Mouse (Mus musculus) liver, embryonic 15.5 days (tissue): ENCODE data around the gene Rhoh. TPM values are rescaled to one million over a fixed set of nuclear protein-coding genes. Genes with fewer than 3 reads are reported as not detected.

Experiments
- ATAC-seq: fragments of 200-750 bp; cut with Nextera tagmentation; 2 replicates; pipeline ENCODE4 v1.8.0; 2017; ENCODE audit warnings: moderate number of reproducible peaks, mild to moderate bottlenecking, moderate library complexity; ENCODE audit not compliant: insufficient read depth
- H3K27ac ChIP-seq: fragments of 300-500 bp; sonication (generic); replicated peaks from 2 replicates; pipeline ENCODE4 v1.5.1; 2015; ENCODE audit warnings: mild to moderate bottlenecking, inconsistent platforms
- H3K27me3 ChIP-seq: fragments of 300-500 bp; sonication (generic); 2 replicates; pipeline ENCODE4 v1.6.1; 2015; ENCODE audit warnings: mild to moderate bottlenecking, inconsistent platforms
- H3K36me3 ChIP-seq: fragments of 300-500 bp; sonication (generic); replicated peaks from 2 replicates; pipeline ENCODE4 v1.6.1; 2015; ENCODE audit warnings: moderate library complexity, mild to moderate bottlenecking, inconsistent platforms
- H3K4me1 ChIP-seq: fragments of 300-500 bp; sonication (generic); replicated peaks from 2 replicates; pipeline ENCODE4 v1.6.1; 2015; ENCODE audit warnings: inconsistent platforms
- H3K4me2 ChIP-seq: fragments of 300-500 bp; sonication (generic); 2 replicates; pipeline ENCODE4 v1.6.1; 2015; ENCODE audit warnings: moderate library complexity, mild to moderate bottlenecking, inconsistent platforms
- H3K4me3 ChIP-seq: fragments of 300-500 bp; sonication (generic); replicated peaks from 2 replicates; pipeline ENCODE4 v1.5.1; 2015; ENCODE audit warnings: mild to moderate bottlenecking, inconsistent platforms
- H3K9ac ChIP-seq: fragments of 300-500 bp; sonication (generic); 2 replicates; pipeline ENCODE4 v1.6.1; 2015; ENCODE audit warnings: moderate library complexity, mild to moderate bottlenecking, inconsistent platforms
- H3K9me3 ChIP-seq: fragments of 300-500 bp; sonication (generic); replicated peaks from 2 replicates; pipeline ENCODE4 v1.6.1; 2016; ENCODE audit warnings: inconsistent platforms
- WGBS: fragments of 180-500 bp; shearing (Covaris S2); methylation state at CpG from one replicate; pipeline ENCODE4 v1.1.7; 2015; ENCODE audit warnings: mixed read lengths; ENCODE audit not compliant: insufficient replicate concordance; 5-methylcytosine and 5-hydroxymethylcytosine counted together
- polyA plus RNA-seq: library from polyadenylated mRNA; unstranded; fragments of >200 nt; fragmentation: Nextera tagmentation; extraction: Ambion mirVana; gene quantifications from 2 replicates; pipeline ENCODE4 v1.2.1, GENCODE M21; 2015

The Rhoh gene
- polyA plus RNA-seq, 1 experiment from 2014 or later: 1.8 TPM

GRCm38 (mm10) chr5:65911676-65912075 lies 50.7 kb downstream of the Rhoh start:
- Histone ChIP-seq H3K4me3 (no peak overlapping the region), H3K27me3 (no peaks in the 10 kb centered on the region), H3K4me2 (no peak overlapping the region), H3K36me3 (no peaks in the 10 kb centered on the region), H3K27ac (no peak overlapping the region), H3K4me1 (no peaks in the 10 kb centered on the region), H3K9ac (no peak overlapping the region), H3K9me3 (no peaks in the 10 kb centered on the region)
- ATAC-seq: no peak
- WGBS: 45% methylated on average over 7 of the region's 7 CpGs

- Histone ChIP-seq H3K9me3 (no peaks in the 10 kb centered on the region), H3K27me3 (no peaks in the 10 kb centered on the region), H3K4me3 (no peak overlapping the region), H3K36me3 (no peaks in the 10 kb centered on the region), H3K9ac (no peak overlapping the region), H3K27ac (no peak overlapping the region), H3K4me2 (no peak overlapping the region), H3K4me1 (no peaks in the 10 kb centered on the region)
- ATAC-seq: no peak
- WGBS: 61% methylated on average over 5 of the region's 5 CpGs
Observed at GRCm38 (mm10) chr5:65912201-65912600, 51.2 kb downstream of the Rhoh start.

GRCm38 (mm10) chr5:65913126-65913525 lies 52.1 kb downstream of the Rhoh start:
- H3K4me2 ChIP-seq: no peak overlapping the region
- no peak for ATAC-seq
- WGBS: 70% methylated on average over 9 of the region's 9 CpGs
- H3K27ac ChIP-seq: no peak overlapping the region
- H3K36me3 ChIP-seq: no peaks in the 10 kb centered on the region
- H3K9ac ChIP-seq: no peak overlapping the region
- no peak overlapping the region for H3K4me3 ChIP-seq
- H3K27me3 ChIP-seq: no peaks in the 10 kb centered on the region
- no peaks in the 10 kb centered on the region for H3K4me1 ChIP-seq
- H3K9me3 ChIP-seq: no peaks in the 10 kb centered on the region

GRCm38 (mm10) chr5:65914342-65914741 lies 53.3 kb downstream of the Rhoh start:
- Histone ChIP-seq H3K4me1 (no peaks in the 10 kb centered on the region), H3K4me2 (no peak overlapping the region), H3K27me3 (no peaks in the 10 kb centered on the region), H3K4me3 (no peak overlapping the region), H3K9ac (no peak overlapping the region), H3K36me3 (no peaks in the 10 kb centered on the region), H3K9me3 (no peaks in the 10 kb centered on the region), H3K27ac (no peak overlapping the region)
- WGBS: 75% methylated on average over 7 of the region's 7 CpGs
- ATAC-seq: no peak

DNA sequence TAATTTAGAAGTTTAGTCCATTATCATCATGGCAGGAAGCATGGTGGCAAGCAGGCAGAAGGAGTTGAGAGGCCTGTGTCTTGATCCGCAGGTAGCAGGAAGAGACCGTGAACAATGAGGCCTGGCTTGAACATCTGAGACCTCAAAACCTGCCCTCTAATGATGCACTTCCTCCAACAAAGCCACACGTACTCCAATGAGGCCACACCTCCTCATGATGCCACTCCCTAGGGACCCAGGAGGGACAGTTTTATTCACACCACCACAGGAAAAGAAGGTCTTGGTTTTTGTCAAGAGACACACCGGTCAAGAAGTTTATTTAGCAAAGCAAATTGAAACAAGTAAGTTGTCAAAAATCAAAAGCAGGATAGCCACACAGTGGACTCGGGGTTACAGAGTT lies 55.9 kb downstream of the Rhoh start:
- Histone ChIP-seq H3K4me3 (no peak overlapping the region), H3K36me3 (no peaks in the 10 kb centered on the region), H3K4me1 (no peaks in the 10 kb centered on the region), H3K27me3 (no peaks in the 10 kb centered on the region), H3K9ac (no peak overlapping the region), H3K27ac (no peak overlapping the region), H3K4me2 (no peak overlapping the region), H3K9me3 (no peaks in the 10 kb centered on the region)
- no peak for ATAC-seq
- 71% methylated on average over 5 of the region's 5 CpGs for WGBS

GRCm38 (mm10) chr5:65918601-65919000 lies 57.6 kb downstream of the Rhoh start:
- ATAC-seq: no peak
- no peaks in the 10 kb centered on the region for H3K9me3 ChIP-seq
- H3K27me3 ChIP-seq: no peaks in the 10 kb centered on the region
- no peak overlapping the region for H3K4me2 ChIP-seq
- no peaks in the 10 kb centered on the region for H3K36me3 ChIP-seq
- H3K4me1 ChIP-seq: no peaks in the 10 kb centered on the region
- WGBS: 67% methylated on average over 3 of the region's 3 CpGs
- H3K9ac ChIP-seq: no peak overlapping the region
- no peak overlapping the region for H3K4me3 ChIP-seq
- H3K27ac ChIP-seq: no peak overlapping the region

- no peak overlapping the region for H3K4me2 ChIP-seq
Observed at GRCm38 (mm10) chr5:65919326-65919725, 58.3 kb downstream of the Rhoh start.

DNA sequence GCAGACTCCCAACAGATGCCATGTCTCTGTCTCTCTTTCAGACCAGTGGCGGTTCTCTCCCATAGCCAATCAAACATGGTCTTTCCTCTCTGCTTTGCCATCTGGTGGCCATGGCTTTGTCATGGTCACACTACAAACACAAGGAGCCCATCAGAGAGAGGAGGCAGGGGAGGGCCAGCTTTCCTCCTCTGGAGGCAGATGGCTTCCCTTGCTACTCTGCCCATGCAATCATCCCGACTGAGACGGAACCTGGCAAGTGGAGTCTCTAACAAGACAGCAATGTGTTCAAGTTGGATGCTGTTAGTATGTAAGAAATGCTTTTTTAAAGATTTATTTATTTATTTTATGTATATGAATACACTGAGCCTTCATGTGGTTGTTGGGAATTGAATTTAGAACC lies 58.9 kb downstream of the Rhoh start:
- no peak overlapping the region for H3K4me3 ChIP-seq
- H3K9me3 ChIP-seq: no peaks in the 10 kb centered on the region
- ATAC-seq: no peak
- no peak overlapping the region for H3K27ac ChIP-seq
- no peaks in the 10 kb centered on the region for H3K27me3 ChIP-seq
- 85% methylated on average over 3 of the region's 3 CpGs for WGBS
- no peak overlapping the region for H3K9ac ChIP-seq
- H3K4me1 ChIP-seq: no peaks in the 10 kb centered on the region
- no peaks in the 10 kb centered on the region for H3K36me3 ChIP-seq
- H3K4me2 ChIP-seq: no peak overlapping the region

More at GRCm38 (mm10) chr5:65919326-65919725, 58.3 kb downstream of the Rhoh start:
- Histone ChIP-seq H3K27ac (no peak overlapping the region), H3K4me3 (no peak overlapping the region), H3K27me3 (no peaks in the 10 kb centered on the region), H3K9ac (no peak overlapping the region), H3K36me3 (no peaks in the 10 kb centered on the region), H3K9me3 (no peaks in the 10 kb centered on the region), H3K4me1 (no peaks in the 10 kb centered on the region)
- WGBS: 23% methylated on average over 12 of the region's 12 CpGs
- ATAC-seq: no peak

- Histone ChIP-seq H3K4me1 (no peaks in the 10 kb centered on the region), H3K27me3 (no peaks in the 10 kb centered on the region), H3K4me2 (no peak overlapping the region), H3K9ac (no peak overlapping the region), H3K36me3 (no peaks in the 10 kb centered on the region), H3K9me3 (no peaks in the 10 kb centered on the region), H3K4me3 (no peak overlapping the region), H3K27ac (no peak overlapping the region)
- WGBS: 64% methylated on average over 12 of the region's 12 CpGs
- ATAC-seq: no peak
Observed at GRCm38 (mm10) chr5:65920701-65921426, 59.9 kb downstream of the Rhoh start.

GRCm38 (mm10) chr5:65921477-65922138 lies 60.6 kb downstream of the Rhoh start:
- H3K9ac ChIP-seq: no peak overlapping the region
- ATAC-seq: no peak
- WGBS: 53% methylated on average over 9 of the region's 9 CpGs
- no peaks in the 10 kb centered on the region for H3K27me3 ChIP-seq
- H3K4me2 ChIP-seq: no peak overlapping the region
- no peaks in the 10 kb centered on the region for H3K9me3 ChIP-seq
- H3K4me1 ChIP-seq: no peaks in the 10 kb centered on the region
- H3K27ac ChIP-seq: no peak overlapping the region
- H3K4me3 ChIP-seq: no peak overlapping the region
- H3K36me3 ChIP-seq: no peaks in the 10 kb centered on the region

DNA sequence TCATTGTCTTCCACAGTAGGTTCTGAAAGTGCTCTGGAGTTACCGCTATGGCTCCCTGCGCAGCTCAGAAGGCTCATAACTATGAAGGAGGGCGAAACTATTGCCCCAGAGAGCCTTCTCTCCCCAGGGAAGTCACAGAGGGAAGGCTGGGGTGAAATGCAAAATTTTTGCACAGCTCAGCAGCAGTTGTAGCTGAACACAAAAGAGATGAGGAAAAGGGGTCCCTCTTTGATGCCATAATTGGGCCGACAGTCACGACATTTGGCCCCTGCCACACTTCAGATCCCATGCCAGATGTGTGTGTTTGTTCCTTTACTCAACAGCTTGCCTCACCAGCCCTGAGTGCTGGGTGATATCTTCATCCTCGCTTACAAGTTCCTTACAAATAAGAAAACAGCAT lies 65.7 kb downstream of the Rhoh start:
- H3K9me3 ChIP-seq: no peaks in the 10 kb centered on the region
- no peaks in the 10 kb centered on the region for H3K4me1 ChIP-seq
- no peak overlapping the region for H3K4me3 ChIP-seq
- H3K36me3 ChIP-seq: no peaks in the 10 kb centered on the region
- H3K27ac ChIP-seq: no peak overlapping the region
- WGBS: 69% methylated on average over 6 of the region's 6 CpGs
- no peak for ATAC-seq
- H3K27me3 ChIP-seq: no peaks in the 10 kb centered on the region
- H3K9ac ChIP-seq: no peak overlapping the region
- H3K4me2 ChIP-seq: no peak overlapping the region
